Mouse (Mus musculus): ENCODE results near the gene Polr3b.

The Polr3b gene

DNA sequence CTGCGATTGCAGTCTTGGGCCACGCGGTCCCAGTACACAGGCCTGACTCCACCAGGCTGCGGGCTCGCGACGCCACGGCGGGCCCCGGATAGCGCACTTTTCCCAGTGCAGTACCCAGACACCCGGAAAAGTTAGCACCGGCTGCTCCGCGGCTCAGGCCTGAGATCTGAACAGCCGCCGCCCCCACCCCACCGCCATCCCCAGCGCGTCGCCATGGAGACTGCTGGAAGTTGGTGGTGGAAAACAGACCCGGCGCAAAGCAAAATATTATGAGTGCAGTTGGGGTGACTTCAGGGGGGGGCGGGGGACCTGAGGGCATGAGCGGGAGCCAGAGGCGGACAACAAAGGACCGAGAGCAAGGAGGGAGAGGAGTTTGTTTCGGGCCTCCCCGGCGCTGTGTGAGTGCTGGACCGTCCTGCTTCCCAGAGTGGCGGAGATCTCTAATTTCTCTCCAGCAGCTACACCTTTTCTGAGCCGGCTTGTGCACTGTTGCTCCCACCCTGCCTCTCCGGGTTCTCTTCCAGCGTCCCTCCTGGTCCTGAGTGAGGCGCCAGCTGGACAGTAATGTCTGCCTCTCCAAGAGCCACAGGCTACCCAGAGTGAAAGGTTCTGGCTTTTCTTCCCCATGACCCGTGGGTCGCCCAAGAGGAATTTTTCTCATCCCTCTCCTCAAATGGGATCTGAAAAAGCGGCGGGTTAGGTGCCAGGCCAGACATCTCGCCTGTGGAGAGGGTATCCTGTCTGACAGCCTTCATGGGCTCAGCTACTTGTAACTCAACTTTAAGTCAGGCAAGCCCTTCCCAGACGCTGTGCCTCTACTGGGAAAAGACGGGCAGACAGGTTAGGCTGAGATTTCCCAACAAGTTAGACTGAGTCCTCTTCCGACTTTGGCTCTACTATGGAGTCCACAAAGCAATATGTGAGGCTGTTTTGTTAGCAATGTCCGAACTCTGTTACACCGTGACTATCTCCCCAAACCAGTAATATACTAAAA is 138.3 kb downstream of the Polr3b start:
- DNase-seq (ENCODE audit: low spot score): no peak

DNA sequence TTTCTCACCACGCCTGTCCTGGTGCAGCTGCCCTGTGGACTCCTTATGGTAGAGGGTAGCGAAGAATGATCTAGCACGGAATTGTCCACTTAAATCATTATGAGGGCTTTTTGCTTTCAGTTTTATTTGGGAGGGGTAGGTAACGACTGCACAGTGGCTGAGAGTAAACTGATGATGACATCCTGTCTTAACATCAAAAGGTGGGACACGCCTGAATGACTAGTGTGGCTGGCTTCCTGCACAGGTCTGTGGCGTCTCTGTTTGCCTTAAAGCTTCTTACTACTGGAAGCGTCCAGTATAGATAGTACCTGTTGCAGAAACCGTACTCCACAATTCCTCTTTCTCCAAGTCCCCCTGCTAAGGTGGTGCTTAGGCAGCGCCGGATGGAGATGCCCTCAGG is 146.7 kb downstream of the Polr3b start:
- DNase-seq (ENCODE audit: low spot score): no peak

DNA sequence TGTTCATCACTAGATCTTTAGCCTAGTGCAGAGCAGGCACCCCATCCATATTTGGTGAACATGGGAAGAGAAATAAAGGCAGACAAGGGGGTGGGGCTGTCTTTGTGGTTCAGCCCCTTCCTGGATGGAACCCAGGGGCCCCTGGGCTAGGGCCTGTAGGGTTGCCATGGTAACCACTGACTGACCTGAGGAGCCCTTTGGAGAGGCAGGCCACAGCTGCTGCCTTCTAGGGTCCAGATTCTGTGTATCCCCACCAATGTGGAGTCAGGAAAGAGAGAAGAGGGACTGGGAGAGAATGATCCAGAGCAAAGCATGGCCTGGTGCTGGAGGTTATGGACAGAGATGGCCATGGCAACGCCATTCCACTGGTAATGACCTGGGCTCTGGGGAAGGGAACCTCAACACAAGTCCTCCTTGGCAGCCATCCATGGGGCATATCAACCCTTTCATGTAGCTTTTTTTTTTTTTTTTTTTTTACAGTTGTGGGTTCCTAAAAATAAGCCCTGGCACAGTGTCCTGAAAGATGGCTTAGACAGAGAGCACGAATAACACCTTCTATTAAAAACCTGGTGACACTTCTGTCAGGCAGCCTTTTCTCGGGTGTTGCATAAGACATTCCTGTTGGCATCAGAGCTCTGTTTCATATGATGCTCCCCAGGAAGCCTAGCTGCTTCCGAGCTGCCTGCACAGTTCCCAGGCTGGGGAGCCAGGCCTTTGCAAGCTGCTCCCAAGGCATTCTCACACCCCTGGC is 150.5 kb downstream of the Polr3b start:
- peak; percentile 10 for DNase-seq (ENCODE audit: low spot score)

DNA sequence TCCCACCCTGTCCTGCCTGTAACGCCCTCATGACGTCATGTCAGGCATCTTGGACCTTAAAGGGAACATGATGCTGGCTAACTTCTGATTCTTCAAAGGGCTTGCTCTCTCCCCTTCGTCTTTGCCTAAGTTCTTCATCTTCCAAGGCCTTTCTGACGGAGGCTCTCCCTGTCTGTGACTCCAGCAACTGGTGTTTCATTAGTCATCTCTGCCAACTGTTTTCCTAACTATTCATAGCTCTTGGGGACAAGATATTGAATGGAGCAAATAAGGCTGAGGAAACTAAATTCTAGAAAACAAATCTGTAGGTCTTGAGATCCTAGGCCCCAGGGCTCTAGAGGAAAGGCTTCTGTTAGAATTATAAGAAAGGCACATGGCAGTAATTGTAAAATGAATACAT is 151.8 kb downstream of the Polr3b start:
- no peak for DNase-seq (ENCODE audit: low spot score)

DNA sequence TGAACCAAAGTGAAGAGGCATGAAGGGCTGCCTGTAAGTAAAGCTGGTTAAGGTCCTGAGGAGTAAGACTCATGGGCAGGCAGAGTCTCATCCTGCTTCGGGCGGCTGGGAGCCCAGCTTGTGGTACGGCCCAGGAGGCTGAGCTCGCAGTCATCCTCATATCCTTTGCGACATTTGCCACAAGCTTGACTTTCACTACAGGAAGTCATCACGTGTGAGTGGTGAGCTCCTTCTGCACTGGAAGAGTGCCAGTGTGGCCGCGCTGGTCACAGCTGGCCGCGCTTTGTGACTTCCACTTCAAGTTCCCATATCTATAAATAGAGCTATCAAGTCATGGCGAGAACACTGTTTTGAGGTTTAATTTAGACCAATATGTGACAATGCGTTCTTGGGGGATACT is 152.5 kb downstream of the Polr3b start:
- no peak for DNase-seq (ENCODE audit: low spot score)
